20 mouse cellular contexts compared by ENCODE assay signal in genomic region chr3:101575527-101576085, GRCm38 (mm10). TPM values are rescaled to one million over a fixed set of nuclear protein-coding genes. Genes with fewer than 3 reads are reported as not detected.
A peak's percentile ranks its signal among the peaks of the same experiment; 100 is the strongest.
DNase-seq lines count a peak whose midpoint lies in the region; ATAC-seq and TF ChIP-seq lines count a peak whose summit lies in the region.
"Had no signal": no experiment of that assay in that cellular context is flagged by ENCODE, and none has a peak within 500 bp of the region (broad histone marks: within the 10 kb centered on the region; RNA-seq: fewer than 3 reads in every experiment).

No protein-coding gene starts in this region.

- peaks cover 64% of the 10 kb centered on the region for H3K4me1 ChIP-seq in heart, embryonic 10.5 days
- peaks cover 19% of the 10 kb centered on the region for H3K4me1 ChIP-seq in heart, embryonic 11.5 days (ENCODE audit: control insufficient read depth, insufficient read depth, low read length)
- peaks cover 16% of the 10 kb centered on the region for H3K4me1 ChIP-seq in kidney, adult 2 months (ENCODE audit: control insufficient read depth, insufficient read depth, low read length)
- H3K4me1 ChIP-seq in kidney, embryonic 14.5 days (ENCODE audit: control insufficient read depth, insufficient read depth, low read length), result 0 out of 2 replicates have a peak, but pooled peaks cover 6% of the 10 kb centered on the region
- H3K4me1 ChIP-seq in midbrain, embryonic 14.5 days (ENCODE audit: control insufficient read depth, insufficient read depth, low read length), result peaks cover 24% of the 10 kb centered on the region
- peaks cover 36% of the 10 kb centered on the region for H3K4me1 ChIP-seq in midbrain, embryonic 13.5 days (replicated peaks)
- H3K4me1 ChIP-seq: stomach, embryonic 15.5 days had no signal

- no peaks in the 10 kb centered on the region for H3K27me3 ChIP-seq in heart, embryonic 10.5 days (ENCODE audit: insufficient read depth, poor library complexity, severe bottlenecking)
- H3K27me3 ChIP-seq in heart, embryonic 11.5 days (ENCODE audit: control insufficient read depth, insufficient read depth, low read length), result no peaks in the 10 kb centered on the region
- no peaks in the 10 kb centered on the region for H3K27me3 ChIP-seq in kidney, adult 2 months (replicated peaks; ENCODE audit: control insufficient read depth, insufficient read depth, low read length)
- H3K27me3 ChIP-seq in kidney, embryonic 14.5 days (ENCODE audit: control insufficient read depth, insufficient read depth, low read length), result no peaks in the 10 kb centered on the region
- H3K27me3 ChIP-seq in midbrain, embryonic 14.5 days (ENCODE audit: control insufficient read depth, insufficient read depth, low read length), result no peaks in the 10 kb centered on the region
- peaks cover 8% of the 10 kb centered on the region; the same call in 1 of the 2 replicates for H3K27me3 ChIP-seq in midbrain, embryonic 13.5 days
- H3K27me3 ChIP-seq: embryonic facial prominence, embryonic 12.5 days; forebrain, embryonic 15.5 days; limb, embryonic 12.5 days; neural tube, embryonic 13.5 days; Patski; stomach, embryonic 15.5 days had no signal

- peak overlapping the region; percentile 36; the same call in 1 of the 2 replicates for H3K27ac ChIP-seq in heart, embryonic 10.5 days
- no peak overlapping the region for H3K27ac ChIP-seq in heart, embryonic 11.5 days (ENCODE audit: low read depth, low read length)
- H3K27ac ChIP-seq in kidney, adult 2 months (ENCODE audit: insufficient read depth, low read depth, low read length), result peak overlapping the region; percentile 25
- no peak overlapping the region for H3K27ac ChIP-seq in kidney, embryonic 14.5 days (ENCODE audit: low read depth, low read length)
- 0 out of 2 replicates have a peak overlapping the region, but pooled peaks have one; percentile 2 for H3K27ac ChIP-seq in midbrain, embryonic 14.5 days (replicated peaks; ENCODE audit: low read depth, low read length)
- H3K27ac ChIP-seq in midbrain, embryonic 13.5 days, result no peak overlapping the region
- H3K27ac ChIP-seq: embryonic facial prominence, embryonic 12.5 days; forebrain, embryonic 15.5 days; hindbrain, postnatal 0 days; limb, embryonic 12.5 days; liver, embryonic 14.5 days; macrophage; neural tube, embryonic 13.5 days; stomach, embryonic 15.5 days had no signal

- no peak overlapping the region for H3K4me3 ChIP-seq in heart, embryonic 10.5 days
- H3K4me3 ChIP-seq in heart, embryonic 11.5 days (ENCODE audit: low read depth, low read length), result no peak overlapping the region
- H3K4me3 ChIP-seq in kidney, adult 2 months (ENCODE audit: insufficient read depth, low read depth, low read length), result no peak overlapping the region
- no peak overlapping the region for H3K4me3 ChIP-seq in kidney, embryonic 14.5 days (ENCODE audit: low read length)
- H3K4me3 ChIP-seq in midbrain, embryonic 14.5 days (replicated peaks; ENCODE audit: low read depth, low read length), result no peak overlapping the region
- H3K4me3 ChIP-seq in midbrain, embryonic 13.5 days (replicated peaks), result no peak overlapping the region
- H3K4me3 ChIP-seq: embryonic facial prominence, embryonic 12.5 days; forebrain, embryonic 15.5 days; limb, embryonic 12.5 days; neural tube, embryonic 13.5 days; stomach, embryonic 15.5 days had no signal

- H3K36me3 ChIP-seq in heart, embryonic 10.5 days, result peaks cover 67% of the 10 kb centered on the region
- H3K36me3 ChIP-seq in heart, embryonic 11.5 days (ENCODE audit: control insufficient read depth, insufficient read depth, low read length), result peaks cover 42% of the 10 kb centered on the region
- peaks cover 35% of the 10 kb centered on the region for H3K36me3 ChIP-seq in kidney, adult 2 months (ENCODE audit: control insufficient read depth, insufficient read depth, low read length)
- H3K36me3 ChIP-seq in kidney, embryonic 14.5 days (ENCODE audit: control insufficient read depth, insufficient read depth, low read length), result peaks cover 58% of the 10 kb centered on the region
- H3K36me3 ChIP-seq in midbrain, embryonic 14.5 days (ENCODE audit: control insufficient read depth, insufficient read depth, low read length), result peaks cover 57% of the 10 kb centered on the region
- H3K36me3 ChIP-seq in midbrain, embryonic 13.5 days, result peaks cover 63% of the 10 kb centered on the region

- no peak overlapping the region for H3K9ac ChIP-seq in heart, embryonic 11.5 days (ENCODE audit: low read depth, low read length)
- H3K9ac ChIP-seq in kidney, embryonic 14.5 days (ENCODE audit: low read depth, low read length), result no peak overlapping the region
- no peak overlapping the region for H3K9ac ChIP-seq in midbrain, embryonic 14.5 days (replicated peaks; ENCODE audit: low read length)
- H3K9ac ChIP-seq in midbrain, embryonic 13.5 days (replicated peaks), result no peak overlapping the region
- H3K9ac ChIP-seq: embryonic facial prominence, embryonic 12.5 days; forebrain, embryonic 15.5 days; limb, embryonic 12.5 days; liver, embryonic 14.5 days; neural tube, embryonic 13.5 days; stomach, embryonic 15.5 days had no signal

- TF ChIP-seq CTCF in kidney, adult 2 months (conservative IDR thresholded peaks at IDR 0.05; ENCODE audit: insufficient read depth, insufficient read length, low read depth, low read length), result no peak

- DNase-seq in heart, embryonic 10.5 days (ENCODE audit: low spot score), result no peak
- DNase-seq in kidney, adult 2 months, result peak; percentile 34
- DNase-seq in midbrain, embryonic 14.5 days, result no peak
- DNase-seq in gastrocnemius, postnatal 4 days (ENCODE audit: low spot score in 2 of 2), result no peak
- DNase-seq: cerebellum, adult 18-20 months; right cerebral cortex, postnatal 14 days; thymus, adult 2 months had no signal

- WGBS in heart, embryonic 10.5 days, result 75% methylated on average over 9 of the region's 9 CpGs
- 66% methylated on average over 9 of the region's 9 CpGs for WGBS in heart, embryonic 11.5 days (ENCODE audit: insufficient replicate concordance)
- WGBS in kidney, adult 2 months, result 24% methylated on average over 9 of the region's 9 CpGs
- WGBS in kidney, embryonic 14.5 days, result 54% methylated on average over 9 of the region's 9 CpGs
- WGBS in midbrain, embryonic 14.5 days, result 74% methylated on average over 9 of the region's 9 CpGs
- WGBS in midbrain, embryonic 13.5 days, result 81% methylated on average over 9 of the region's 9 CpGs

- TF ChIP-seq POLR2A in kidney, adult 2 months (IDR thresholded peaks at IDR 0.05; ENCODE audit: low read depth, low read length), result no peak

- no peak for ATAC-seq in heart, embryonic 11.5 days (replicated peaks; ENCODE audit: insufficient number of reproducible peaks, low FRiP score, low TSS enrichment)
- no peak for ATAC-seq in kidney, embryonic 14.5 days (ENCODE audit: low FRiP score, low TSS enrichment)
- no peak for ATAC-seq in midbrain, embryonic 14.5 days (ENCODE audit: low FRiP score, low TSS enrichment)
- ATAC-seq in midbrain, embryonic 13.5 days, result no peak
- ATAC-seq: activated CD4-positive, CD25-positive, alpha-beta regulatory T cell, adult 4 months; forebrain, embryonic 15.5 days; hindbrain, postnatal 0 days; Patski had no signal

- H3K9me3 ChIP-seq in heart, embryonic 10.5 days, result no peaks in the 10 kb centered on the region
- no peaks in the 10 kb centered on the region for H3K9me3 ChIP-seq in heart, embryonic 11.5 days (replicated peaks; ENCODE audit: control insufficient read depth, low read length)
- no peaks in the 10 kb centered on the region for H3K9me3 ChIP-seq in kidney, embryonic 14.5 days (ENCODE audit: control insufficient read depth, low read length)
- no peaks in the 10 kb centered on the region for H3K9me3 ChIP-seq in midbrain, embryonic 14.5 days (ENCODE audit: control insufficient read depth, low read length)
- H3K9me3 ChIP-seq in midbrain, embryonic 13.5 days, result no peaks in the 10 kb centered on the region
- H3K9me3 ChIP-seq: embryonic facial prominence, embryonic 12.5 days; forebrain, embryonic 15.5 days; neural tube, embryonic 13.5 days; stomach, embryonic 15.5 days had no signal

- H3K4me2 ChIP-seq in heart, embryonic 11.5 days, result no peak overlapping the region
- no peak overlapping the region for H3K4me2 ChIP-seq in kidney, embryonic 14.5 days (replicated peaks; ENCODE audit: low read depth, low read length)
- no peak overlapping the region for H3K4me2 ChIP-seq in midbrain, embryonic 14.5 days (ENCODE audit: low read length)
- no peak overlapping the region for H3K4me2 ChIP-seq in midbrain, embryonic 13.5 days (replicated peaks)
- H3K4me2 ChIP-seq: embryonic facial prominence, embryonic 12.5 days; forebrain, embryonic 15.5 days; limb, embryonic 12.5 days; neural tube, embryonic 13.5 days; stomach, embryonic 15.5 days had no signal

RNA-seq across cellular contexts. Expression of gene Atp1a1, which starts 28.9 kb away (rescaled TPM):
- polyA plus RNA-seq in heart, embryonic 10.5 days (2016; fragmentation: Nextera tagmentation; extraction: Ambion mirVana), result 164 and 228 TPM in 2 replicates
- polyA plus RNA-seq in heart, embryonic 11.5 days (2014; fragmentation: Nextera tagmentation; extraction: Ambion mirVana), result 404 and 434 TPM in 2 replicates
- 2,267 and 2,428 TPM in 2 replicates for polyA plus RNA-seq in kidney, adult 2 months (2012; rRNA removed)
- polyA plus RNA-seq in kidney, embryonic 14.5 days (2014; fragmentation: Nextera tagmentation; extraction: Ambion mirVana), result 166 and 280 TPM in 2 replicates
- polyA plus RNA-seq in midbrain, embryonic 14.5 days (2014; fragmentation: Nextera tagmentation; extraction: Ambion mirVana), result 80.9 and 84.7 TPM in 2 replicates
- 37.8 and 40.6 TPM in 2 replicates for polyA plus RNA-seq in midbrain, embryonic 13.5 days (2015; fragmentation: Nextera tagmentation; extraction: Ambion mirVana)
- 100 to 1,000 TPM; 112 to 117 TPM for total RNA-seq in gastrocnemius, postnatal 4 days (2021)

Comparison
In these comparisons a context has a peak if more than half of its experiments do, and no peak if none do; other contexts are left out.
1. H3K27ac ChIP-seq: peak in heart, embryonic 10.5 days (single experiment), kidney, adult 2 months (single experiment) and midbrain, embryonic 14.5 days (single experiment); none in heart, embryonic 11.5 days (single experiment), kidney, embryonic 14.5 days (single experiment) and midbrain, embryonic 13.5 days (single experiment).